Mouse (Mus musculus): Measurements from ENCODE around the gene Suclg2.
"Not testable (repeated sequence)": the region's sequence is repeated elsewhere in the genome, so short reads cannot be mapped to it uniquely, and the experiment has no call there.

Suclg2 gene

DNA sequence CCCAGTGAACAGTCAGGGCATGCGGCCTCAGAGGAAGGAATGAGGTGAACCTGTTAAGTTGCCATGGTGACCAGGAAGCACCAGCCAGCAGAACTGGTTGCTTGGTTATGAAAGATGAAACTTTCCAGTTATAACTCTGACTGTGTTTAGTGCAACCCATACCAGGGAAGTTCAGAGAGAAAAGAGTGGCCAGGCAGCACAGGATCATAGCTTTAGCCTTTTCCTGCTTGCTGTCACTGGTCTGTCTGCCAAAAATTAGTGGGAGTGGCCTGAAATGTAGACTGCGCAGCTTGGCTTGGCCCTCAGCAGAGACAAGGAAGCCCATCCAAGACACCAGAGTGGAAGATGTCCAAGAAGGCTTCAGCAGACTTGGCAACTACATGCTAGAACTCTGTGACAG is 96.8 kb downstream of the Suclg2 start:
- peak; percentile 42 to 68 for DNase-seq (ENCODE audit: low spot score in 2 of 2)

GRCm38 (mm10) chr6:95620804-95621203 is 97.8 kb downstream of the Suclg2 start:
- DNase-seq (ENCODE audit: low spot score in 2 of 2): no peak

GRCm38 (mm10) chr6:95619817-95620216 is 98.8 kb downstream of the Suclg2 start:
- DNase-seq (ENCODE audit: low spot score in 2 of 2): no peak

GRCm38 (mm10) chr6:95618434-95618833 is 100.2 kb downstream of the Suclg2 start:
- DNase-seq (ENCODE audit: low spot score in 2 of 2): no peak

DNA sequence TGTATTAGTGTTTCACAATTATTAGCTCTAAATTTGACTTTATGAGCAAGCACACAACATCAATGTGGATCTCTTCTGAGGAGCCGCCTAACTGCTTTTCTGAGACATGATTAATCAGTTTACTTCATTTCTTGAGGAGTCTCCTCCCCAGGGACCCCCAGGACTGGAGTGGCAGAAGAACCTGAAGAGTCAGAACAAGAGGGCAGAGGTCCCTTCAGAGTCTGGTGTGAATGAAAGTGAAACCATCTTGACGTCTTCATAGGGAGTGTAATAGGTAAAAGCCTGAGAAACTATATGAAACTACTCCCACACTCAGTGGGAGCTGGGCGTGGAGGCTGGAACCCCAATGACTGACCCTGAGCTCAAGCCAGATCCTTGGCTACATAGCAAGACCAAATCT is 105.4 kb downstream of the Suclg2 start:
- DNase-seq (ENCODE audit: low spot score in 2 of 2): no peak

DNA sequence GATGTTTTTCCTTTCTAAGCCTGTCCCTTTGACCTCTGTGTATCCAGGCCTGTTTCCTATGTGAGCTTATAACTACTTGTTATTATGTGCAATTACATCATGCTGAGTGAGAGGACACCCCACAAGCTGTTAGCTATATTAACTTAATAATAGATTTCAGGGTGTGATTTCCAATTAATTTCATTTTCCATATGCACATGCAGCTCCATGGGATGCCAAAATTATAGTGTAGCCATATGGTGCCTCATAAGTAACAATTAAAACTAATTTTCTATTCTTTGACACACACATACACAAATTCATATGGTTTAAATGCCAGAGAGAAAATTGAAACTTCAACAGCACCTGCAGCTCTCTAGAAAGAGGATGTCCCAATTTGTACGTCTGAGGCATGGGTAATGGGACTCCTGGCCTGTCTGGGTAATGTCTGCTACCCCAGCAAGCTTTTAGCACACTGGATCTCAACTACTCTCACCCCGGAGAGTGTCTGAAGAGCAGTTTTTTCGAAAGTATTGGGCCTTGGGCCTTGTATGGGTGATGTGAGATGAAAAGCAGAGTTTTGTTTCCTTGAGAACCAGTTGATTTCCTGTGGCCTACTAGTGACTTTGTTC is 106.1 kb downstream of the Suclg2 start:
- no peak for DNase-seq (ENCODE audit: low spot score in 2 of 2)

GRCm38 (mm10) chr6:95611059-95611458 is 107.5 kb downstream of the Suclg2 start:
- DNase-seq (ENCODE audit: low spot score in 2 of 2): no peak

- no peak for DNase-seq (ENCODE audit: low spot score in 2 of 2)
These were observed 110.5 kb downstream of the Suclg2 start for GRCm38 (mm10) chr6:95608123-95608522.

DNA sequence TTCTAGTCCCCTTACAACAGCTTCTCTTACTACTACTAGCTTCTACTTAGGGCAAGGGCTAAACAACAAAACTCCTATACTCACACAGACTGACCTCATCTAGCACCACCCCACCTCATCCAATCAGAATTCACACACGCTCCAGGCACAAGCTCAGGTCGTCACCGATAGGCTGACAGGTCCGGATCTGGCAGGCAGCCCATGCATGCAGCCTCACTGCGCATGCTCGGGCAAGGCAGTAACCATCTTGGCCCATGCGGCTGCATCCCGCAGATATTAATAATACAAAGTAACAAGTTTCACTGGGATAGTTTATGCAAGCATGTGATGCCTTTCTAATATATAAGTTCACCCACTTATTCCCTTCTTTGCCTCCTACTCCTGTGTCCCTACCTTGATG is 117.9 kb downstream of the Suclg2 start:
- DNase-seq (ENCODE audit: low spot score in 2 of 2): not testable (repeated sequence)

DNA sequence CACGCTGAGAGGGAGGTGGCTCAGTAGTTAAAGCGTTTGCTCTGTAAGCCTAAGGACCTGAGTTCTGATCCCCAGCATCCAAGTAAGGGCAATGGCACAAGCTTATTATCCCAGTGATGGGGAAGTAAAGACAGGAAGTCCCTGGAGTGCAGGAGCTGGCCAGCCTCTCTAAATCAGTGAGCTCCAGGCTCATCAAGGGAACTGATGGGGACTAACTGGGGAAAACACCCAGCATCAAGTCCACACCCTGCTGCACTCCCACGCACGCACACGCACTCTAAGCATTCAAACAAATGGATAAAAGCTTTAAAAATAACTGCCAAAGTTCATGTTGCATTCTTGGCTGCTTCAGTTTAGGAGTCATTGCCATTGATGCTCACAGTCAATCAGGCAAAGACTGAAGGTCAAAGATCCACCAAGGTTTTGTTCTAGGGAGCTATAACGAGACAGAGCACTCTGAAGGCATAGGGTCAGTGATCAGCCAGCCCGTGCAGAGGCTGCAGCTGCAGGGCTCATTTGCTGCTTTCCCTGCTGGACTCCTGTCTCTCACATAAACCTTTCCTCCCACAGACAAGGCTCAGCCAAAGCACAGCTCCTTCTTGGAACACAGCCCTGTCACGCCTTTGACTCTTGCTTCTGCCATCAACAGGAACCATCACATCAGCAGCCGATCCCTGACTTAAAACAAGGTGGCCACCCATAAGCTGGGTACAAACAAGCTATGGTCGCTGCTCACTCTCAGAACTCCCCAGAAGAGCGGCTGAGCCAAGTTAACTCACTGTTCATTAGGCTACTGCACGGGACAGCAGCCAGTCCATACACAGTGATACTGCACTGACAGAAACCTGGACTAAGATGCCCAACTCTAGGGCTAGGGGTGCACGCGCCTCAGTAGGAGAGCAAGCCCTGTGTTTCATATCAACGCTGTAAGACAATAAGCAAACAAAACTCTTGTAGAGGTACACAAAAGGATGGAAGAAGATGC is 121.5 kb downstream of the Suclg2 start:
- DNase-seq (ENCODE audit: low spot score in 2 of 2): peak in 1 of 2 experiments; percentile 29

GRCm38 (mm10) chr6:95595852-95596251 is 122.7 kb downstream of the Suclg2 start:
- DNase-seq (ENCODE audit: low spot score in 2 of 2): no peak

DNA sequence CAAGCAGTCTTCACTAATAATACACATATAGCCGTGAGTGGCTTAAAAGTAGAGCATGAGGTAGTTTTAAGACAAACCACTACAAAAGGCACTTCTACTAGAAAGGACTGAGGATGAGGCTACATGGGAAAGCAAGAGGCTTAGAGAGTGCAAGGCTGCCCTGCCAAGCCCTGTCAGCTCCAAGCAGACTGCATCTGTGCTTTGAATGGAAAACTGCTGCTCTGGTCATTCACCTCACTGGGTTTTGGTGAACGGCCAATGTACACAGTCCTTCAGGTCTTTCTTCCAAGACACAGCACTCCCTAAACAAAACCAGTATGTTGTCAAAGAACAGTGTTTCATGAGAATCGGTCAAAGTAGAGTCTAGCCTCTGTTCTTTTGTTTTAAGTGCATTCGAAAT is 124.4 kb downstream of the Suclg2 start:
- no peak for DNase-seq (ENCODE audit: low spot score in 2 of 2)

- no peak for DNase-seq (ENCODE audit: low spot score in 2 of 2)
These were observed 126.2 kb downstream of the Suclg2 start for GRCm38 (mm10) chr6:95592396-95592795.

- no peak for DNase-seq (ENCODE audit: low spot score in 2 of 2)
These were observed 128.1 kb downstream of the Suclg2 start for GRCm38 (mm10) chr6:95590463-95590862.

DNA sequence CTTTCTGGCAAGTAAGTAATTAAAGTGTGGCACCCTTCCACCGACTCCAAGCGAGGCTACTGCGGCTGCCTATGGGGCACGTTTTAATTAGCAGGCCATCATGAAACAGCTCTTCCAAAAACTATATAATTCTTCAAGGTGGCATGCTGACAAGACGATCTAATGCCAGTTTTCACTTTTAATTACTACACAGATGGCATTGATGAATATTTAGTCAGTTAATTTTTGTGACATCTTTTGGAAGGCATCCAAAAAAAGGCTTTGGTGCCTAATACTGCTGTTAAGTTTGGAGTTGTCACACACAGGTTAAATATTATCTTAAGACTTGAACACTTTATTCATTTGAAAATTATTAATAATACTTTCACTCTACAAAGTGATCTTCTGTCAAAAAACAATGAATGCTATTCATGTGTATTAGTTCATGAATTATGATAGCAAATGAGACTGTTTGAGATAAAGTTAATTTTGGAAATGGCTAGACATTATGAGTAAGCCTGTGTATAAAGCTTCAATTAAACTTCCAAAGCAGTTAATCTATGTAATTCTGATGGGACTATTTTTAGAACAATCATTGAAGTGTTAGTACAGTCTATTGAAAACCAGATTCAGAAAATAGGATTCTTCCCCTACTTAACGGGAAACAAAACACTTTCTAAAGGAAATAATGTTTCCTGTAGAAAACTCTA is 131.3 kb downstream of the Suclg2 start:
- no peak for DNase-seq (ENCODE audit: low spot score in 2 of 2)

- DNase-seq (ENCODE audit: low spot score in 2 of 2): no peak
These were observed 136.7 kb downstream of the Suclg2 start for GRCm38 (mm10) chr6:95581893-95582292.

GRCm38 (mm10) chr6:95579792-95580191 is 138.8 kb downstream of the Suclg2 start:
- DNase-seq (ENCODE audit: low spot score in 2 of 2): no peak

DNA sequence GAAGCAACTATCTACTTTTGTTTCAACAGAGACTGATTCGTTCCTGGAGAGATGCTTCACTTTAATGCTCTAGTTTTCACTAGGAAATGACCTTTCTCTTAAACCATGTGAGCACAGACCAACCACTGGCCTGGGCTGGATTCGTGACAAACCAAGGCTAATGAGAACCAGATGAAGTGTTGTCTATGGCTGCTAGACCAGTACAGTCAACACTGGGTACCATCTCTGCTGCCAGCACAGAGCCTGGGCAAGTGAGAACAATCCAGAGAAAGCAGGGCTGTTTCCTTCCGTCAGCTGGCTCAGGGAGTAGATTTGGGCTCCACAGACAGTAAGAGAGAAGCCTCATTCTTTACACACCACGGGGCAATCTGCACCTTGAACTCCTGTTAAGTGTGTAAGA is 143.1 kb downstream of the Suclg2 start:
- no peak for DNase-seq (ENCODE audit: low spot score in 2 of 2)

- no peak for DNase-seq (ENCODE audit: low spot score in 2 of 2)
These were observed 143.7 kb downstream of the Suclg2 start for GRCm38 (mm10) chr6:95574867-95575266.

DNA sequence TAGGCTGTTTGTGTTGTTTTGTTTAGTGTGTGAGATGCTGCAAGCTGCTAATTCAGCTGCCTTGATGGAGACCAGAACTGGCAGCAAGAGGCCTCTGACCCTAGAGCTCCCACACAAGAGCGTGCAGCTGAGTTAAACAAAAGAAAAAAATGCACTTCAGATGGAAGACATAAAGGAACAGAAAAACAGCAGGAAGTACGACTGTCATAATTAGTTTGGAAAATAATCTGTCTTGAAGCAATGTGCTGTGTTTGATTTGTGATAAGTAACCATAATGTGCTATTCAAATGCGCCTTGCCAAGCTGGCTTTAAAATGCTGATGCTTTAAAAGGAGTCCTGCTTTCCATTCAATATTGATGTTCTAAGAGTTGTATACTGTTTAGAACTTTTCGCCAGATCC is 144.2 kb downstream of the Suclg2 start:
- DNase-seq (ENCODE audit: low spot score in 2 of 2): no peak

- no peak for DNase-seq (ENCODE audit: low spot score in 2 of 2)
These were observed 145.4 kb downstream of the Suclg2 start for GRCm38 (mm10) chr6:95573035-95573759.

DNA sequence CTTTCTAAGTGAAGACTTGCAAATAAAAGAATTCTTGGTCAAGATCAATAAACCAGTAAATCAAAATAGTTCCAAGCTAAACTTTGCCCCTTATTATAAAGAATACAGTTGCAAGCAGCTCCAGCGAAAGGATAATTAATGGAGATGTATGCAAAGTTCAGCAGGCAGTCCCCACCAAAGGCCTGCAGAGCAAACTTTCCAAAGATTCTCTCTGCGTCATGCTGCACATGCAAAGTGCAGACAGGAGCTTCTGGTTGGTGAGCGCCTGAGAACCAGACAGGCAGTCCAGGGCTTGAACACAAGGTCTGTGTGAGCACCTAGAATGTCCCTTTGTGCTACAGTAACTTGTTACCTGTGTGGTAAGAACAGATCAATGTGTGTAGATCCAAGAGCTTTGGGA is 147.0 kb downstream of the Suclg2 start:
- no peak for DNase-seq (ENCODE audit: low spot score in 2 of 2)
